Mouse (Mus musculus) ES-E14 (cell line): Measurements from ENCODE around the gene Tmsb15b1.

ENCODE experiments used
- CHD2 ChIP-seq: IDR thresholded peaks from 2 replicates; pipeline ENCODE4 v1.6.1; 2014; ENCODE audit warnings: mild to moderate bottlenecking, low read depth, low read length, inconsistent platforms
- HCFC1 ChIP-seq: IDR thresholded peaks from 2 replicates; pipeline ENCODE4 v1.6.1; 2012; ENCODE audit warnings: low read length, inconsistent platforms, borderline replicate concordance; ENCODE audit not compliant: insufficient read depth
- MAFK ChIP-seq: IDR thresholded peaks from 2 replicates; pipeline ENCODE4 v1.6.1; 2014; ENCODE audit warnings: mild to moderate bottlenecking, low read depth, low read length, inconsistent platforms; ENCODE audit not compliant: insufficient read depth
- ZC3H11A ChIP-seq: IDR thresholded peaks from 2 replicates; pipeline ENCODE4 v1.6.1; 2012; ENCODE audit warnings: low read depth, mild to moderate bottlenecking, inconsistent platforms, low read length, borderline replicate concordance
- ZNF384 ChIP-seq: IDR thresholded peaks from 2 replicates; pipeline ENCODE4 v1.6.1; 2012; ENCODE audit warnings: low read depth, low read length, inconsistent platforms

DNA sequence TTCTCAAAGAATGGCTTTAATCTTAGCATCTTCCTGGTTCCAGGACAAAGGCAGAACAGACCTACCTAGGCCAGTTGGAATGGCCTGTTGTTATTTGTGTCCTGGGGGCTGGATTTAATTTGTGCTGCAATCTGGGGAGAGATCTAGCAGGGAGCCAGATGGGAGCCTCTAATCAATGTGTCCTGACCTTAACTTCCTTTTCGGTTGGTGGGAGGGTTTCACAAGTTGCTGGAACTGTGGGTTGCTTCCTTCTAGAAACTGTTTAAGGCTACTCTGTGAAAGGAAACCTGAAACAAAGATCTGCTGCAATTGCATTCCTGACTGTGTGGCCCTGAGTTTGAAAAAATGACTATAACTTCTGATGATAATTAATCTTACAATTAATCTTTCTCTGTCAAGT, 41.0 kb upstream of the Tmsb15b1 start:
- TF ChIP-seq ZC3H11A (no peak), CHD2 (no peak), ZNF384 (no peak), HCFC1 (no peak), MAFK (no peak)
